Mouse (Mus musculus): ENCODE data around the gene Prdm10.

The Prdm10 gene

DNA sequence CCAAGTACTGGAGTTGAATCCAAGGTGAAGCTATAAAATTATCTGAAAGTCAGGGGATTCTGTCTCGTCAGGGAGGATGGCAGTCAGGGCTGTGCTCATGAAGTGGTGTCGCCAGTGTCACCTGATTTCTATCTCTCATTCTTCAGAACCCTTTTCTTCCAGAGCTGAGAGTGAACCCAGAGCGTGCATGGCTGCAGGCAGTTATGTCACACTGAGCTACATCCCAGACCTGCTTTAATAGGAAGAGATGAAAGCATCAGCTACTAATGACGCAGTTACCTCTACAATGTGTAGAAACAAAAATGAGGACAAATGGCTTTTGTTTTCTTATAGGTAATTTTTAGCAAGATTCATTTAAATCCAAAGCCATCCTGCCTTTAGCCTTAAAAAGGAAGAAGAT, 68.1 kb downstream of the Prdm10 start:
- Histone ChIP-seq H3K27me3 (ENCODE audit: control insufficient read depth, insufficient read depth, low read length, poor library complexity, severe bottlenecking) (no peaks in the 10 kb centered on the region), H3K36me3 (ENCODE audit: control insufficient read depth, insufficient read depth, low read length, poor library complexity, severe bottlenecking) (peaks cover 2% of the 10 kb centered on the region; the same call in 1 of the 2 replicates)
- DNase-seq (ENCODE audit: low read depth, low spot score) = no peak

DNA sequence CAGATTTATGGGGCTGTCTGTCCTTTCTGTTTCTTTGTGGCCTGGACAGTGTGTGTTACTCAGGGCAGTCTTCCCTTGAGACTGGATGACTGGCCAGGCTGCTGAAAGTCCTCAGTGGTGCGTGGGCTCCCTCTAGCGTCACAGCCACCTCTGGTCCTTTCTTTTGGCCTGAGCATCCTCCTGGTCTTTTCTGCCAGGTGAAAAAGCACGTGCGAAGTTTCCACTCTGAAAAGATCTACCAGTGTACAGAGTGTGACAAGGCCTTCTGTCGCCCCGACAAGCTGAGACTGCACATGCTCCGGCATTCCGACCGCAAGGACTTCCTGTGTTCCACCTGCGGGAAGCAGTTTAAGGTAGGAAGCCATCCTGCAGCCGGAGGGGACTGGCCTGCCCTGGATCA, 68.6 kb downstream of the Prdm10 start:
- no peaks in the 10 kb centered on the region for H3K27me3 ChIP-seq (ENCODE audit: control insufficient read depth, insufficient read depth, low read length, poor library complexity, severe bottlenecking)
- DNase-seq (ENCODE audit: low read depth, low spot score) = peak; percentile 72
- H3K36me3 ChIP-seq (ENCODE audit: control insufficient read depth, insufficient read depth, low read length, poor library complexity, severe bottlenecking) = peaks cover 2% of the 10 kb centered on the region; the same call in 1 of the 2 replicates

DNA sequence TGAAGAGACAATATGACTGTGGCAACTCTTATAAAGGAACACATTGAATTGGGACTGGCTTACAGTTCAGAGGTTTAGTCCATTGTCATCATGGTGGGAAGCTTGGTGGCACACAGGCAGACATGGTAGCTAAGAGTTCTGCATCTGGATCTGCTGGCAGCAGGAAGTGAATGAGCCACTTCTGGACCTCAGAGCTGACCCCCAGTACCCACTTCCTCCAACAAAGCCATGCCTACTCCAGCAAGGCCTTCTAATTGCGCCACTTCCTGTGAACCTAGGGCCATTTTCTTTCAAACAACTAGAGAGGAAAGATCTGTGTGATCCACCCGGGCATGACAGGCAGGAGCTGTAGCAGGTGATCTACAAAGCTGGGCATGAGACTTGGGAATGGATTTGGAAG, 72.4 kb downstream of the Prdm10 start:
- Histone ChIP-seq H3K27me3 (ENCODE audit: control insufficient read depth, insufficient read depth, low read length, poor library complexity, severe bottlenecking) (no peaks in the 10 kb centered on the region), H3K36me3 (ENCODE audit: control insufficient read depth, insufficient read depth, low read length, poor library complexity, severe bottlenecking) (peaks cover 2% of the 10 kb centered on the region; the same call in 1 of the 2 replicates)
- no peak for DNase-seq (ENCODE audit: low read depth, low spot score)

DNA sequence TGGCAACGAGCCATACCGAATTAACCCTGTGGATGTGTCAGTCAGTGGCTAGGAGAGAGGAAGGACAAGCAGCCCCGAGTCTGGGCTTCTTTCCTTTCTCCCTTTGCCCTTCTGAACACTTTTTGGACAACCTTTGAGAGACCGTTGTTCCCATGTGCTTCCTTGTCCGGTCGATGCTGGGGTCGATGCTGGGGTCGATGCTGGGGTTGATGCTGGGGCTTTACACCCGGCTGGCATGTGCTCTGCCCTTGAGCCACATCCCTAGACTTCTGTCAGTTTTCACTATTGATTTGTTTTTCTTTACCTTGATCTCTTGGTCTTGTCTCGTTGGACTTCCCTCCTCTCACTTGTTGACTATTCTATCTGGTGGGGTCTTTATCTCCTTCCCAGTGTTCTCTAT, 73.2 kb downstream of the Prdm10 start:
- H3K36me3 ChIP-seq (ENCODE audit: control insufficient read depth, insufficient read depth, low read length, poor library complexity, severe bottlenecking) = peaks cover 2% of the 10 kb centered on the region; the same call in 1 of the 2 replicates
- H3K27me3 ChIP-seq (ENCODE audit: control insufficient read depth, insufficient read depth, low read length, poor library complexity, severe bottlenecking) = no peaks in the 10 kb centered on the region
- no peak for DNase-seq (ENCODE audit: low read depth, low spot score)

DNA sequence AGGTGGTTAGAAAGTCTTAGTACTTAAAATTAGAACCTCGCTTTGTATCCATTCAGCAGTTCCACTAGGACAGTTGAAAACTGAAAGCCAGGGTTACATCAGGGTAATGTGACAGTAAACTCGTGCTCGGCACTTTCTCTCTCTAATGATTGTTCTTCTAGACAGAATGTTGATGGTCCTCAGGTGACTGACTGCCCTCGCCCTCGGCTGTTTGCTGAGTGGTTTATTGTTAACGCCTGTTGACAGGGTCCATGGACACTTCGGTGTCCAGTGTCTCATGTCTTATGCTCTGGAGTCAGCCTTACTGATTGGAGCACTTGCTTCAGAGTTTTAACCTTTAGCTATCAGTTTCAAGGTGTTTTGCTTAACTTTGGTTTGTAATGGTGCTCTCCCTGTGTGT, 73.7 kb downstream of the Prdm10 start:
- peaks cover 3% of the 10 kb centered on the region; the same call in 1 of the 2 replicates for H3K36me3 ChIP-seq (ENCODE audit: control insufficient read depth, insufficient read depth, low read length, poor library complexity, severe bottlenecking)
- no peaks in the 10 kb centered on the region for H3K27me3 ChIP-seq (ENCODE audit: control insufficient read depth, insufficient read depth, low read length, poor library complexity, severe bottlenecking)
- no peak for DNase-seq (ENCODE audit: low read depth, low spot score)

DNA sequence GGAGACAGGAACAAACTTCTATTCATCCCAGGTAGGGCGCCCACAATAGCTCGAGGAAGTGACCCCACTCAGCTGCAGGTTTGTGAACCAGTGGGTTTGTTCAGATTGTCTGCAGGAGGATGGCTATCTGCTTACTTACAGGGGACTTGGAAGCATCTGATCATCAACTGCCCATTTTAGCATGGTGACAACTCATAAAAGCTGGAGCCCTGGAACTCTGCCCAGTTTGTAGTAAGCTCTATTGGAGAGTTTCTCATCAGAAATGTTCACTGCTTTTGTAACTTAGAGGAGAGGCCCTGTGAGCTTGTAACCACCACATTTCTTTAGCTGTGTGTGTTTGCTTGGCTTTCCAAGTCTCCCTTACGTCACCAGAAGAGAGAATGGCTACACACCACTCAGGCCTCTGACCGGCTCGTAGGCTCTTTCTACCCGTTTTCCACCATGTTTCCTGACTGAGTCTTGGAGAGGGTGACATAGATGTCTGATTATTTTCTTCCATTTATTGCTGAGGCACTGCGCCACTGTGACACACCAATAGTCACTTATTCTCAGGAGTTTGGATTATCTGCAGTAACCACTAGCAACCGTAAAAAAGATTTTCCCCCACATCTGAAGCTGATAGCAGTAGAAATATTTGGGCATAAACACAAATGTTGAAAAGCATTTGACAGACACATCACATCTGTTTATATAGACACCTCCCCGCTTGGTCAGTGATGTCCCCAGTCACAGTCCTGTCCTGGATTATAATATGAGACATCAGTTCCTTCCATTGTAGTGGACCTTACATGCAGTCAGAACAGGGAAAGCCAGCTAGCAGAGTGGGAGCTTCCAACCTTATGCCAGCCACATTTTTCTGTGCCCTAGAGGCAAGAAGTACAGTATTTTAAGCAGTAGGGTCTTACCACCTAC, 83.6 kb downstream of the Prdm10 start:
- no peaks in the 10 kb centered on the region for H3K27me3 ChIP-seq (ENCODE audit: control insufficient read depth, insufficient read depth, low read length, poor library complexity, severe bottlenecking)
- no peak for DNase-seq (ENCODE audit: low read depth, low spot score)

DNA sequence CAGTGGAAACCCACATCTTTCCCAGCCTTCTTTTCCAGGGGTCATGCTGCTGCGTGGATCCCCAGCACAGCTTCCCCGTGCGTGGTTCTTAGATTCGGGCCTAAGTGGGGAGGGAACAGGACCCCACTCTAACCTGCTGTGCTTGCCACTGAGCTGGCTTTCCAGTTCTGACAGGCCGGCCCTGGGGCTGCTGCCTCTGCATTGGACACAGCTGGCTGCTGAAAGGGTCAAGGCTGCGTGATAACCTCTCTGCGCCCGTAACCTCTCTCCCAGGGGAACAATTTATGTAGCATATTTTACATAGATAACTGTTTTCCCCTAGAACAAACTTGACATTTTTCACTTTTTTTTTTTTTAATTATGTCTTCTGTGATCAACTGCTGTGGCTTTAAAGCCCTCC, 84.7 kb downstream of the Prdm10 start:
- DNase-seq (ENCODE audit: low read depth, low spot score) = no peak
- Histone ChIP-seq H3K27me3 (ENCODE audit: control insufficient read depth, insufficient read depth, low read length, poor library complexity, severe bottlenecking) (no peaks in the 10 kb centered on the region), H3K36me3 (ENCODE audit: control insufficient read depth, insufficient read depth, low read length, poor library complexity, severe bottlenecking) (peaks cover 1% of the 10 kb centered on the region; the same call in 1 of the 2 replicates)

More for the DNA sequence above, 83.6 kb downstream of the Prdm10 start:
- H3K36me3 ChIP-seq (ENCODE audit: control insufficient read depth, insufficient read depth, low read length, poor library complexity, severe bottlenecking) = peaks cover 1% of the 10 kb centered on the region; the same call in 1 of the 2 replicates

DNA sequence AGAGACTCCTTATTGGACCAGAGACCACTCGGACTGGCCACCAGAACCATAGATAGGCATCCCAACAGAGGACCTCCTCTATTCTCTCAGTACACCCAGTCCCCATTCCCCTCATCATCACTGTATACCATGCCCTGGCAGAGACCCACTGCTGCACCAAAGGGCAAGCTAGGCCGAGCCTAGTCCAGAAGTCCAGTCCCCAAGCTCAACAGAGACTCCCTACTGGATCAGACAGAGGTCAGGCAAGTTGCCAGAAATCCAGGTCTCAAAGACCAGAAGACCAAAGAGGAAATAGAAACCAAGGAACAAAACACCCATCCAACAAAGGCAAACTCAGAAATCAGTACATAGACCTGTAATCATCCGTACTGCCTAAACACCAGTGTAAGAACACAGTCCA, 91.4 kb downstream of the Prdm10 start:
- no peaks in the 10 kb centered on the region for H3K27me3 ChIP-seq (ENCODE audit: control insufficient read depth, insufficient read depth, low read length, poor library complexity, severe bottlenecking)
- DNase-seq (ENCODE audit: low read depth, low spot score) = no peak
- peaks cover 3% of the 10 kb centered on the region for H3K36me3 ChIP-seq (ENCODE audit: control insufficient read depth, insufficient read depth, low read length, poor library complexity, severe bottlenecking)

DNA sequence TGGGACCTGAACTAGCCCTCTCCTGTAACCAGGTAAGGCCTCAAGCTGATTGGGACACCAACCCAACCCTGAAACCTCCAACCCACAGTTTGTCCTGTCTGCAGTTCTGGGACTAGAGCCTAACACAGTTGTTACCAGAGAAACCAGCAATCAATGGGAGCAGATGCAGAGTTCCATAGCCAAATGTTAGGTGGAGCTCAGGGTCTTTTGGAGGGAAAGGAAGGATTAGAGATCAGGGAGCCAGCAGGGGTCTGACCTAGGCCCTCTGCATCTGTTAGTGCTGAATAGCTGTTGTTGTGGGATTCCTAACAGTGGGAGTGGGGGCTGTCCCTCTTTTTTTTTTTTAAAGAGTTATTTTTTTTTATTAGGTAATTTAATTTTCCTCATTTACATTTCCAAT, 96.3 kb downstream of the Prdm10 start:
- DNase-seq (ENCODE audit: low read depth, low spot score) = no peak
- H3K27me3 ChIP-seq (ENCODE audit: control insufficient read depth, insufficient read depth, low read length, poor library complexity, severe bottlenecking) = no peaks in the 10 kb centered on the region
- H3K36me3 ChIP-seq (ENCODE audit: control insufficient read depth, insufficient read depth, low read length, poor library complexity, severe bottlenecking) = peaks cover 1% of the 10 kb centered on the region; the same call in 1 of the 2 replicates

DNA sequence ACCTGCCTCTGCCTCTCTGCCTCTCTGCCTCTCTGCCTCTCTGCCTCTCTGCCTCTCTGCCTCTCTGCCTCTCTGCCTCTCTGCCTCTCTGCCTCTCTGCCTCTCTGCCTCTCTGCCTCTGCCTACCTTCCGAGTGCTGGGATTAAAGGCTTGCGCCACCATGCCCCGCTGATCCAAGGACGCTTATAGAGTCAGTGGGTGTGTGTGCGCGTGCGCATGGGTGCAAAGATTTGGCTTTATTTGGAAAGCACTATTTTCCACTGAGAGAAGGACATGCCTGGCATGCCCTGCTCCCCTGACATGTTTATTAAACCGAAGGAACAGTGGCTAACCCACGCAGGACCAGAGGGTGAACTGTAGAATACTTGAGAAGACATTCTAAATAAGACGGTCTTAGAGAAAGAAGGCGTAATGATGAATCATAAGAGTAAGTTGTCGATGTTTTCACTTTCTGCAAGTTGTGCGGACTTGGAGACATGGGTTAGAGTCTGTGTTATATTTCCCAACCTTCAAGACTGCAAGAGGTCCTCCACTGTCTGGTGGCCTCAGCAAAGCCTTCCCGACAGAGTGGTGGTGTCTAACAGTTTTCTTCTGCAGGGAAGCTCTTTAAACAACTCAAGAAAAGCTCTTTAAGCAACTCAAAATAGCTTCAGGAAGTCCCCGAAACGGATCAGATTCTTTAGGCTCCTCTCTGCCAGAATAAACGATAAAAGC, 104.6 kb downstream of the Prdm10 start:
- peak; percentile 3 for DNase-seq (ENCODE audit: low read depth, low spot score)
- H3K36me3 ChIP-seq (ENCODE audit: control insufficient read depth, insufficient read depth, low read length, poor library complexity, severe bottlenecking) = no peaks in the 10 kb centered on the region

DNA sequence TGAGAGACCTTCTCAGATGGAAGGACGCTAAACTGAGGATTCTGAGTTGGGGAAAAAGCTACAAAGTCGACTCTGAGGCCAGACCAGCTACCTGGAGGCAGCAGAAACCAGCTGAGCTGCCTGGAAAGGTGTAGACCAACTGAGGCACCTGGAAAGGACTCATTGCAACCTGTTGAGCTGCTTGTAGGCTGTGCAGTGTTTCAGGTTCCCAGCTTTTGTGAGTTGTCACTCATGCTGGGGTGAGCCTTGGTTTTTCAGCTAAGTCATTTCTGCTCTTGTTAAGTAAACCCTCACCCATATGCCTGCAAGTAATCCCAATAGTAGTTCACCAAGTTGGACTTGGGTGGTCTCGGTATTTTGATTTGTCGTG, 105.1 kb downstream of the Prdm10 start:
- Histone ChIP-seq H3K36me3 (ENCODE audit: control insufficient read depth, insufficient read depth, low read length, poor library complexity, severe bottlenecking) (no peaks in the 10 kb centered on the region), H3K27me3 (ENCODE audit: control insufficient read depth, insufficient read depth, low read length, poor library complexity, severe bottlenecking) (no peaks in the 10 kb centered on the region)
- DNase-seq (ENCODE audit: low read depth, low spot score) = no peak

More for the DNA sequence above, 104.6 kb downstream of the Prdm10 start:
- H3K27me3 ChIP-seq (ENCODE audit: control insufficient read depth, insufficient read depth, low read length, poor library complexity, severe bottlenecking) = no peaks in the 10 kb centered on the region

DNA sequence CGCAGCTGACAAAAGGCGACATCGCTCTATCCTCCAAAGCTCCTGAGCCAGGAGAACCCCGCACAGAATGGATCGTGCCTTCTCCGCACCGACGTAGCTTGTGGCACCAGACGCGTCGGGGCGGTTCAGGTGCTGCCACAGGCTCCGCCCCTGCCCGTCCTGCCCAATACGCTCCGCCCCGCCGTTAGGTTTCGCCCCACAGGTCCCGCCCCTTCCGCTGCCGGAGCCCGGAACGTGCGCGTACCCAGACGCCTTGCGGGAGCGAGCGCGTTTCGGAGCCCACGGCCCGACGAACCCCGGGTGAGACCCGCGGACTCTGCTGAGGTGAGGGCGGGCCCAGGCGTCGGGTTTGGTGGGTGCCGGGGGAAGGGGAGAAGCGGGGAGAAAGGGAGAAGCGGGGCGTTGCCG, 105.6 kb downstream of the Prdm10 start, which contains the start of gene Nfrkb:
Gene Nfrkb (plus strand): TSS at position 246 of the 408 bp plus-strand sequence.
- DNase-seq (ENCODE audit: low read depth, low spot score) = peak; percentile 96
- Histone ChIP-seq H3K27me3 (ENCODE audit: control insufficient read depth, insufficient read depth, low read length, poor library complexity, severe bottlenecking) (no peaks in the 10 kb centered on the region), H3K36me3 (ENCODE audit: control insufficient read depth, insufficient read depth, low read length, poor library complexity, severe bottlenecking) (0 out of 2 replicates have a peak, but pooled peaks cover 2% of the 10 kb centered on the region)

DNA sequence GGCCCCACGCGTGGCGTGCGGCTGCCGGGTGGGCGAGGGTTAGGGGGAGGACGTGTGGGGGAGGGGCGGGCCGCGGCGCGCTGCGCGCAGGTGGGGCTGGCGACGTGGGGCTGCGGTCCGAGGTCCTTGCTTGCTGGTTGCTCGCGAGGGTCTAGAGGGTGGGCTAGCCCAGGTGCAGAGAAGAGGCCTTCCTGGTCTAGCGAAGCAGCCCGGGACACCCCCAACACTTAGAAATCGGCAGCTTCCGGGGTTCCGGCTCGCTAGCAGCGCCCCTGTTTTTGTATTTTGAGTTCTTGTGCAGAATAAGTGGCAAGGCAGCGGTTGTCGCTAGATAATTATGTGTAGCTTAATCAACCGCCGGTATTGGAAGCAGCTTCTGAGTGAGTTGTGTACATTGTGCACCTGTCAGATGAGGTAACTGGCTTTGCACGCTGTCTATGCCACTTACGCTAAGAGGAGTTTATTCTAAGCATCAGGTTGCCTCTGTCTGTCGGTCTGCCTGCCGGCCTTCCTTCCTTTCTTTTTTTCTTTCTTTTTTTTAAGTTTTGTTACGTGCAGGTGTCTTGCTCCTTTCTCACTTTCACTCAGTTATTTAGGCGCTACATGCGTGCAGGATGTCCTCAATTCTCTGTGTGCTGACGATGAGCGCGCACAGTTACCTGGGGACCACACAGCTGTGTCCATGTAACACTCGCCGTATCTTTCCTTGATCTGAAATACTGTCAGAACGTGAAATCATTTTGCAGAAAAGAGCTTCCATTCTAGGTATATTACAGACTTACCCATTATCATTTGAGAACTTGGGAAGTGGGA, 106.2 kb downstream of the Prdm10 start:
- DNase-seq (ENCODE audit: low read depth, low spot score) = no peak
- Histone ChIP-seq H3K36me3 (ENCODE audit: control insufficient read depth, insufficient read depth, low read length, poor library complexity, severe bottlenecking) (0 out of 2 replicates have a peak, but pooled peaks cover 2% of the 10 kb centered on the region), H3K27me3 (ENCODE audit: control insufficient read depth, insufficient read depth, low read length, poor library complexity, severe bottlenecking) (no peaks in the 10 kb centered on the region)

DNA sequence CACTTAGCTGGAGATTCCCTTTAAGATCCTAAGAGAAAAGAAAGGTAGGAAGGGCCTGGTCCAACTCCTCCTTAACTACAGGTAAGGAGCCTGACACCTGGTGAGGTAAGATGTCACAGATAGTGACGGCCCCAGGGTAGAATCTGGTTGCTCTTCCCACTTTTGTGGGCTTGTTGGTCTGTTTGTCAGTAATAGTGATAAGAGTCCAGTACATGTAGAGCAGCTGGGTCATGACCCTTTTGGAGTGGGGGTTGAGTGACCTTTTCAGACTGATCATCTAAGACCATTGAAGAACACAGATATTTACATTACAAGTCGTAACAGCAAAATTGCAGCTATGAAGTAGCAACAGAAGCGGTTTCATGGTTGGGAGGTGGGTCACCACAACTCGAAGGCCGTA, 106.9 kb downstream of the Prdm10 start:
- no peaks in the 10 kb centered on the region for H3K27me3 ChIP-seq (ENCODE audit: control insufficient read depth, insufficient read depth, low read length, poor library complexity, severe bottlenecking)
- peaks cover 3% of the 10 kb centered on the region; the same call in 1 of the 2 replicates for H3K36me3 ChIP-seq (ENCODE audit: control insufficient read depth, insufficient read depth, low read length, poor library complexity, severe bottlenecking)
- no peak for DNase-seq (ENCODE audit: low read depth, low spot score)
